Mouse (Mus musculus) G1E-ER4 (cell line): Measurements from ENCODE around the gene Grid2. TPM values are rescaled to one million over a fixed set of nuclear protein-coding genes. Genes with fewer than 3 reads are reported as not detected.

Source experiments
- GATA1 ChIP-seq: IDR thresholded peaks from one replicate; pipeline ENCODE4 v1.8.0; 2012; ENCODE audit warnings: low read length, inconsistent platforms
- polyA plus RNA-seq: library from polyadenylated mRNA; stranded (reverse); fragments of >175 nt; gene quantifications from 2 replicates; pipeline ENCODE4 v1.2.3, GENCODE M21; 2012

Gene Grid2
- polyA plus RNA-seq, 1 experiment = 0.04 TPM

DNA sequence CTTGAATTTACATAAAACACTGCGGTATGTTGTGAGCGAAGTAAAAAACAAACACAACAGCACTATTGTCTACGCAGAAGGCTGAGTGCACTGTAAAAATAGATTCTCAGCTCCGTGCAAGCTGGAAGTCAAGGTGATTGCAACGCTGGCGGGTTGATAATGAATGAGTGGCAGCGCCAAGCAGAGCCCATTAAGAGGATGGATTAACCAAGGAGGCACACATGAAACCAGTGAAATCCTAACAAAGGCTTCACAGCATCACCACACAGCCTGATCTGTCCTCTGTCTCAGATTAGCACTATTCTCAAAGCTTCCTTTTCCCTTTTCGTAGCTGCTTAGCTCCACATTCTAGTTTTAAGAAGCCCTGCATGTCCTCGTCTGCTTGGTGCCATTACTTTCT is 880.6 kb downstream of the Grid2 start:
- no peak for TF ChIP-seq GATA1

DNA sequence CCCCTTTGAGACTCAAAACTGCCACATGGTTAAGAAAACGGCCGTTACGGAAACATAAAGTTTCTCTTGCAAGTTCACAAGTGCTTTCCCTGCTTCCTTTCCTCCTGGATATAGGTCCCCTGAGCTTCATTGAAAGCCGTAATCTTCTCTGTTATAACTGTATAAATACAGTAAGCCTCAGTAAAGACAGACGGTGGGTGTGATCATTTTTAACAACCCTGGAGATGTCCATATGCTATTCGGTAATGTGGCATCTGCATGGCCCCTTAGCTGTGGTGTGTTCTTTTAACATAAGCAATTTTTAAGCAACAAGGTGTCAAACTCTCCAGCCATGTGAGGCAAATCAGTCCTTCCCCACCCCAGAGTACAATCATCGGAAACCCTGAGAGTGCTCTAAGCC is 892.9 kb downstream of the Grid2 start:
- no peak for TF ChIP-seq GATA1

DNA sequence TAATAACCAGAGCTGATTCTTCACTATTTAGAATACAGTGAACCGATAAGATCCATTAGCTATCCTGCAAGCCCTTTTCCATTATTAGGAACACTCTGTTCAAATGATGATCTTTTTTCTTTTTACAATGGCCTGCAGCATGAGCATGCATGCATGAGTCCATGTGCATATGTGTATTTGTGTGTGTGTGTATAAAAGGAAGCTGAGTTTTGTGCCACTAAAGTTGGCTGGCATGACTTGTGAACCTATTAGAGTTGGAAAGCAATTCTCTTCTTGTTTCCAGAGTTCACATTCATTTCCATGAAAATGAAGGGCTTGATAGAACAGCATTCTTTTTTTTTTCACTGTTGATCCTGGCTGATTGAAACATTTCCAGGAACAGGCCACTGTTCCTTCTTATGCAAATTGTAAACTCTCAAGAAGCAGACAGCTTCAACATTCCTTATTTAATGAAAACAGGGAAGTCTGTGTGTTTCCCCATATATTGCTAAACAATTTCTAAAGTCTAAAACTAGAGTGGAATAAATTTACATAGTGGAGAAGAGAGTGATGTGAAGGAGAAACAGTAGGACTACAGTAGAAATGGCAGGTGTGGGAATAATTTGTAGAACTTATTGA is 919.4 kb downstream of the Grid2 start:
- no peak for TF ChIP-seq GATA1

DNA sequence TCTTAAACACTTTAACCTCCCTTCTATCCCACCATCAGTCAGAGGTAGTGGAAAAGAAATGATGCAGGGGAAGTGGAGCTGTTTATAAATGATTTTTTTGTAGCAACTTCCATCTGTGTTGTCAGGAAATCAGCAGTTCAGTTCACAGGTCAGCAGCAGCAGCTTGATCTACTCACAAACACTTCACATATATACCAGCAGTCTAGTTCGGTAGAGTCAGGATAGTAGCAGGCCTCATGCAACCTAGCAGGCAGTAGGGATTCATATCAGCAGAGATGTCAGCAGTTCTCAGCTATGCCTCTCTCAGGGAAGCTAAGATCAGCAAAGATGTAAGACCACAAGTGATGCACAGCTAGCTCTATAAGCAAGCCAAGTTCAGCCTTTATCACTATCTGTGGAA is 938.0 kb downstream of the Grid2 start:
- no peak for TF ChIP-seq GATA1

DNA sequence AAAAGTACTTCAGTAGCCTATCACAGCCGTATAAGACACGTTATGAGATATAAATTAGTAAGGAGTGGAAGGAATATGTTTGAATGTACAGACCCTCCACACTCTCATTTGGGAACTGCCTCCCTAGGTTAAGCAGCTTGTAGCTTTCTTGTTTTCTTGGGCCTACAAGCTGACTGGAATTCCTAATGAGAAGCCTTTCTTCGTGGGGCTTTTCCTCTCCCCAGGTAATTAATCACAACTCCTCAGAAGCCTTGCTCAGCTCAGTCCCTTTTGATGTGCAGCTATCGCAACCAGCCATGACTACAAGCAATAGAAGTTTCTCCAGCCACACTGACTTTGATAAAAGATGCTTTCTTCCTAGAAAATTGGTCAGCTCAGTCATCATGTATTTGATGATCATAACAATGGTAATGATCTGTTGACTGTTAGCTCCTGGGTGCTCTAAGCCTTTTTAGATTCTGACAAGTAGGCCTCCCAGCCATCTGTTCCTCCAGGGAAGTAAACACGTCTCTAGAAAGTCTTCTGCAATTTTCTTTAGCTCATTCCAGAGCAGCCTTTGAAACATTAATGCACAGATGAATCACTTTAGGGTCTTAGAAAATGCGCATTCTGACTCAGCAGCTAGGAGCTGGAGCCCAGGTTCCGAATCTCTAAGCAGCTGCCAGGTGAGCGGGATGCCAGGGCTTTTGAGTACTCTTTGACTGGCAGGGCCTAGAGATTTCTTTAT is 946.9 kb downstream of the Grid2 start:
- no peak for TF ChIP-seq GATA1

DNA sequence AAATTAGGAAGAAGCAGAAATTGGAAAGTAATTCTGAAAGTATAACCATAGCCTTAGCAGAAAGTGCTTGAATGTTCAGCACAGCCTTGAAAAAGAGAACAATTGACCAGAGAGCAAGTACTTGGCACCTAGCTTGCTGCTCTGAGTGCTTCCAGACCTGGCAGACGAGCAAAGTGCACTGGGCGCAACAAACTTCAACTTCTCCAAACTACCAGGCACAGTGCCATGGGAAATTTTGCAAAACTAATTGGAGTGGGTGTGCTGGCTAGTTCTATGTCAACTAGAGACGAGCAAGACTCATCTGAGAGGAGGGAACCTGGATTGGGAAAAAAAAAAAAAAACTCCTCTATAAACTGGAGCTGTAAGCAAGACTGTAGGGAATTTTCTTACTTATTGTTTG is 980.7 kb downstream of the Grid2 start:
- TF ChIP-seq GATA1 = no peak

DNA sequence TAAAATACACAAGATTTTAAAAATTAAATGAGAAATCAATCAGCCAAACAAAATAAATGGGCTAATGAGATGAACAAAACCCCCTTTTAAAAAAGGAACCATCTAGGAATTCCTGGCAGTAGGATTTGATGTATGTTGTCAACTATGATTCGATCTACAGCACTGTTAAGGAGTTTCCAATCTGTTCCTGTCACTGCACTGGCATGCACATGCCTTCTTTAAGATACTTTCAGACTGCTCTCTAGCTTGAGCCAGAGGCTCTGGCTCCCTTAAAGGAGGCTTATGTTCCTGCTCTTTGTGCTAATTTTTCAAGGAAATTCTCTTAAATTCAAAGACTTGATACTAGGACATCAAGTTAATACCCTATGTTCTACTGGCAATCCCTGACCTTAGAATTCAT is 984.9 kb downstream of the Grid2 start:
- no peak for TF ChIP-seq GATA1

DNA sequence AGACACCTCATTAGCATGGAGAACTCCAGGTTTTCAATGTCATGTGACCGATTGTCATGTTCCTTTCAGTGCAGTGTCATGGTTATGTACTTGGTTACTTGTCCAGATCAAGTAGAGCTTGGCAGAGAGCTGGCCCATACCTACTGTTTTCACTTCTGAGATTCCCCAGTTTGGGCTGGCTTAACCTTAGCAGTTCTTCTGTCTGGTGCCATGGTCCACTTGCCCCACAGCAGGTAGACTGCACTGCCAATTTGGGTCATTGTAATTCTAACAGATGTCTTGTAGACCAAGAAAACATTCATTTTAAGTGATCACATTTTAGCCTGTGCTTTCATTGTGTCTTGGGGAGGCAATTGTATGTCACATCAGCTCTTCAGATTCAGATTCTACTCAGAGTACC is 990.3 kb downstream of the Grid2 start:
- TF ChIP-seq GATA1 = no peak

DNA sequence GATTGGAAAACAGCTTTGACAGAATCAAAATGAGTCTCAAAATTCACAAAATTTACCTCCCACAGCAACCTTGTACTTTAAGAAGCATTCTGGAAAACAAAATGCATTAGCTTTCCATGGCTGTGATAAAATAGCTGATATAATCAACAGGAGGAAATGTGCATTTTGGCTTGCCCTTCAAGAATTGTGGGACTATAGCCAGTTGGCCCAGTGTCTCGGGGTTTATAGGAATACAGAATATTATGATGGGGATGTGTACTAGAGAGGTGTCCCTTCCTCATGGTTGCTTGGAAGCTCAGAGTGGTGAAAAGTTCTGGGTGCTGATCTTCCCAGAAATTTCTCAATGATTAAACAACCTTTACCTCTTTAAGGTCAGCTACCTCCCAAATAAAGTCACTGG is 995.4 kb downstream of the Grid2 start:
- no peak for TF ChIP-seq GATA1

DNA sequence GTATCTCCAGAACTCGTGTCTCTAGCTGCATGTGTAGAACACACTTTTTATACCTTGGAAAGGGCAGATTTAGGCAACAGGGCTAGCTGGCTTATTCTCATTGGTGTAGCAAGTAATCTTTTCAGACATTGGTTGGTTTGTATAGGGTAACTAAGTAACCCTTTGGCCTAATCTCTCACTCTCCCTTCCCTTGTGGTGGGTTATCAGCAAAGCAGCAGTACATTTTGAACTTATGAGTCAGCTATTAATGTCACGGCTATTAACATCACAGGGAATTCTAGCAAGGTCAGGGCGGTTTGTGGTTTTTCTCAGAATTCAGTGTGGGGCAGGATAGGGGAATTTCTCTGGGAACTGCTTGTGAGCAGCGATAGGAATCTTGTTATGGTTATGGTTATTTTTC is 1007.8 kb downstream of the Grid2 start:
- TF ChIP-seq GATA1 = peak; percentile 27

DNA sequence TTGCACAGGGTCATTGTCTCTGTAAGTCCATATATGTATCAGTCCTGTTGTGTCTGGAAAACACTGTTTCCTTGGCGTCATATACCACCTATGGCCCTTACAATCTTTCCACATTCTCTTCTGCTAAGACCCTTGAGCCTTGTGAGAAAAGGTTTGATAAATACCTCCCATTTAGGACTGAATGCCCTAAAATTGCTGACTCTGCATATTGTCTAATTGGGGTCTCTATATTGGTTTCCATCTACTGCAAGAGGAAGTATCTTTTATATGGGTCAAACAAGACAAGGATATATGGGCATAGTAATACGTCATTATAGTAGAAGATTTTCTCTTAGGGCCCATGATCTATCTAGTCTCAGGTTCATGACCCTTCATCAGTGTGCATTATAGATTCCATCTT is 1008.5 kb downstream of the Grid2 start:
- TF ChIP-seq GATA1 = no peak

DNA sequence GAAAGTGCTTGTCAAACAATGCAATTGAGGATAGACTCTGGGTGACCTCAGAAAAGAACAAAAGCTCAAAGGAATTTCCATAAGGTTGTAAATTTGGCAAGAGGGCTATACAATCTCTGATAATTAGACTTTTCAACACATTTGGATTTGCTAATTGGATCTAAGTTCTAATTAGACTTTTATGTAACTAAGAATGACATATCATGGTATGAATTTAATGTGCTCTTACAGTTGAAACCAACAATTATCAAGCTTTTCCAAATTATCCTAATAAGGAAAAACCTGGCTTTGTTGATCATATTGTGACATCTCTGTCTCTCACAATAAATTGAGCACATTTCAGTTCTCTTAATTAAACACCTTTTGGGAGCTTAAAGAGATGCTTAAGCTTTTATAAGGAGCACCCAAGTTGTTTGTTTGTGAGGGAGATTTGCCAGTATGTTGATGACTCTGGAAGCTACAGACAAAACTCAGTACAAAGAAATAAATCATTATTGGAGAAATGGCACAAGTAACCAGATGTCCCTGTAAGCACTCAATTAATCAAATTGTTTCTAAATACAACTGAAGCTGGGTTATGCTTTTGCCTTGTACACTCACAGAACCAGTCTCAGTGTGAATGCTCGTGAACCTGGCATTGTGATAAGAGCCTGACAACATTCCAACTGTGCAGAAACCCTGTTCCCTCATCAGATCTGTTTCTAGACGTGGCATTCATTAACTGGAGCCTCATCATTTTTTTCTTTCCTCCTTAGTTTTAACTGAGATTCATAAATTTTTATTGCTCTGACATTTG is 1018.8 kb downstream of the Grid2 start:
- TF ChIP-seq GATA1 = no peak

DNA sequence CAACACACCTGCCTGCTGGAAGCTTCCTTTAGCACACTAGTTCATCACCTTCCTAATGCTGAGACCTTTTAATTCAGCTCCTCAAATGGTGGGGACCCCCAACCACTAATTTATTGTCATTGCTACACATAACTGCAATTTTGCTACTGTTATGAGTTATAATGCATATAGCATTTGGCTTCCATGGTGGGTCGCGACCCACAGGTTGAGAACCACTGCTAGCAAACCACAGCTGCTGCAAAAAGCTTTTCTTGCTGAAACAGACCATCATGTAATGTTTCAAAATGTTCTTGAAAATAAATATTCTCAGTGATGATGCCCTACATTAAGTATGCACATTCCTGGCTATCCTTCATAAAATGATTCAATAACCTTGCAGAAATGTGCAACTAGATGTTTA is 1024.3 kb downstream of the Grid2 start:
- TF ChIP-seq GATA1 = no peak

DNA sequence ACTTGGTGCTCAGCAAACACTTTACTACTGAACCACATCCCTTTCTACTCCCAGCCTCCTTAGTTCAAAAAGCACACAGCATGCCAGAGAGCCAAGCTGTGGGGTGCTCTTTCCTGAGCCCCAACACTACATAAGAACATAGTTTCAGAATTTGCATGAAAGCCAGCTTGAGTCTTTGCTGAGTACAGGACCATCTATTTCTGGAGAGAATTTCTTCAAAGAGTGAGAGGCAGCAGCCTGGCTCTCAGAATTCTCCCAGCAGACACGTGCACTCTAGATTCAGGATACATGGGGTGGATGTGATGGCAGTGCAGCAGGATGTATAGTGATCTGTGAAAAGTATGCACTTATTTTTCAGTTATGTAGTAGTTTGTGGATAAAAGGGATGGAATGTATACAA is 1038.1 kb downstream of the Grid2 start:
- TF ChIP-seq GATA1 = no peak

DNA sequence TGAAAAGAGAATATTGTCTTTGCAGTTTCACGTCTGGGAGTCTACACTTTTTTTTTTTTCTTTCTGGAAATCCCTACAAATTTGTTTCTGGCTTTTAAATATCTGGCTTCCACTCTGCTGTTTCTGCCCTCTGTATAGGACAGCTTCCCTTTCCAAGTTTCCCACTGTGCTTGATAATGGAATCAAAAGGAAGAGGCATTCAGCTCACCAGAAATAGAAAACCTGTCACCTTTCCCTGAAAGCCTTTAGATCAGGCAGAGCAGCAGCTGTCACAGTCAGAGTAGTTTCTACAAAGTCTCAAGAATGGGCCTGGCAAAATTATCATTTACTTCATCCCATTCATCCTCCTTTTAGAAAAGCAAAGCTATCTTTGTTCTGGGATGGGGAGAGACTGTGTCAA is 1042.0 kb downstream of the Grid2 start:
- no peak for TF ChIP-seq GATA1

DNA sequence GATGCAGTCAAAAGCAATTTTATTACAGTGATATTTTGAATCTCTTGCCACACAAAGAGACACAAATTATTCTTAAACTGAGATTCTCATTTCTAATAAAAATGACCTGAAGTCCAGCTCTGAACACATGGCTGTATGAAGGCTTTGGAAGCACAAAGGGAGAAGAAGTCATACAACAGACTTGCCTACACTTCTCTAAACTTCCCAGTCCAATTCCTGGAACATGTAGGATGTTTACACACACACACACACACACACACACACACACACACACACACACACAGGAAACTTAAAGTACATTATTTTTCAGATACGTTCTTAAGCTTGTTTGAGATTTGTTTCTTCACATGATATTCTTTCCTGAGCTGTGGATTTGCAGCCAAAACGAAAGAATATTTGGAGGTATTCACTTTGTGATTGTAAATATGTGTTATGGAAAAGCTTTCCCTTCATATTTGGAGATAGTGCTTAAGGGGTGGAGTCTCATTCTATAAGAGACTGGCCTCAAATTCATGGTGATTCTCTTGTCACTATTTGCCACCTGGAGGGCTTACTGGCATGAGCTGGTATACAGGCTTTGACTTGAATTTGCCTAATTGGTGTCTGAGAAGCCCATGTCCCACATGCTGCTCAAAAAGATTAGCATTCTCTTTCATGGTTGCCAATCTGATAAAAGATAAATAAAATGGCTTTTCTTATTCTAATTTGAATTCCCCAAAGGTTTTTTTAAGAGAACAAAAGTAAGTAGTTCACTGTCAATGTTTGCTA is 1049.2 kb downstream of the Grid2 start:
- TF ChIP-seq GATA1 = no peak
